Comparison of ENCODE assay signal across 21 mouse cellular contexts in the genomic region with DNA sequence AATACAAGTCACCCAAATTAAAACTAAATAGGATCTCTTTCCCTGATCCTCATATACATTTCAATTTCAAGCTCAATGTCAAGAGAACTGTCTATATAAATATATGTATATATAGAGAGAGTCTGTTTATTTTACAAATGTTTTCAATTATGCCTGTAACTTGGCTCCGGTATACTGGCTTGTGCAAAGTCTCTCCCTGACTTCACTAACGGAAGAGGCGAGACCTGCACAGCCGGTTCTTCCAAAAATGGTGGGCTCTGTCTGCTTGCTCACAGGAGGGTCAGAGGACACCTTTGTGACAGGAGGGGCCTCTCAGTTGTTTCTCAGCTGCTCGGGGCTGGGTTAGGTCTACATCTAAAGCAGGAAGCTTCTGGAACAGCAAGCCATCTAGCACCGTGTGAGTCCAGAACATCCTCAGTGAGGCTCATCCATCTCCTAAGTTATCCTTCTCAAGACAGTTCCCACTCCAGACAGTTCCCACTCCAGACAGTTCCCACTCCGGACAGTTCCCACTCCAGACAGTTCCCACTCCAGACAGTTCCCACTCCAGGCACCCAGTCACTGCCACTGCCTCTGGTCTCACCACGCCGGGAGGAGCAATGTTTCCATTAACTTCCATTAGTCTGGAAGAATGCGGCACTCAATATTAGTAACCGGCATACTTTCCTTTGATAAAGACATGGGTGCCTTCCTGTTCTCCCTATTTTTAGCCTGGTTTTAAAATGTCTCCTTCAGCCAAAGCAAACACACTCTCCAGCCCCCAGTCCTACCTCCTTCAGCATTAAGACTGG.
DNase-seq lines count a peak whose midpoint lies in the region; ATAC-seq and TF ChIP-seq lines count a peak whose summit lies in the region.
"Had no signal": no experiment of that assay in that cellular context is flagged by ENCODE, and none has a peak within 500 bp of the region (broad histone marks: within the 10 kb centered on the region; RNA-seq: fewer than 3 reads in every experiment).

No protein-coding gene starts in this region.

- peak overlapping the region; percentile 53 for H3K27ac ChIP-seq in heart, embryonic 13.5 days (replicated peaks)
- H3K27ac ChIP-seq in lung, embryonic 15.5 days = 0 out of 2 replicates have a peak overlapping the region, but pooled peaks have one; percentile 22
- H3K27ac ChIP-seq in embryonic facial prominence, embryonic 12.5 days = peak overlapping the region; percentile 69
- peak overlapping the region; percentile 48; the same call in 1 of the 2 replicates for H3K27ac ChIP-seq in limb, embryonic 14.5 days (replicated peaks; ENCODE audit: low read depth, low read length)
- H3K27ac ChIP-seq: forebrain, embryonic 15.5 days; layer of hippocampus, adult 2 months had no signal

- no peak for DNase-seq in heart, postnatal 4 days
- DNase-seq in lung, postnatal 4 days = no peak
- DNase-seq in limb, embryonic 14.5 days (ENCODE audit: low spot score) = no peak
- no peak for DNase-seq in layer of hippocampus, adult 18-20 months (ENCODE audit: low spot score in 2 of 2)
- no peak for DNase-seq in thymus, adult 18-20 months
- DNase-seq: adrenal gland, postnatal 25 days; cerebellum, adult 11-12 months; cerebellum, postnatal 25 days; gastrocnemius, postnatal 14 days; kidney, adult 18-20 months; kidney, postnatal 10 days; layer of hippocampus, postnatal 36 days; liver, postnatal 0 days; thymus, adult 2 months had no signal

- H3K4me3 ChIP-seq in heart, embryonic 13.5 days = no peak overlapping the region
- H3K4me3 ChIP-seq in lung, embryonic 15.5 days = no peak overlapping the region
- no peak overlapping the region for H3K4me3 ChIP-seq in embryonic facial prominence, embryonic 12.5 days
- H3K4me3 ChIP-seq in limb, embryonic 14.5 days (replicated peaks; ENCODE audit: low read length) = no peak overlapping the region
- H3K4me3 ChIP-seq: forebrain, embryonic 15.5 days; layer of hippocampus, adult 2 months had no signal

- H3K9ac ChIP-seq in heart, embryonic 13.5 days = no peak overlapping the region
- no peak overlapping the region for H3K9ac ChIP-seq in lung, embryonic 15.5 days
- H3K9ac ChIP-seq in embryonic facial prominence, embryonic 12.5 days = no peak overlapping the region
- H3K9ac ChIP-seq in limb, embryonic 14.5 days (ENCODE audit: low read depth, low read length, severe bottlenecking) = no peak overlapping the region
- H3K9ac ChIP-seq: forebrain, embryonic 15.5 days; liver, postnatal 0 days had no signal

- H3K36me3 ChIP-seq in heart, embryonic 13.5 days = no peaks in the 10 kb centered on the region
- H3K36me3 ChIP-seq in lung, embryonic 15.5 days = no peaks in the 10 kb centered on the region
- H3K36me3 ChIP-seq in embryonic facial prominence, embryonic 12.5 days = no peaks in the 10 kb centered on the region
- H3K36me3 ChIP-seq in limb, embryonic 14.5 days (ENCODE audit: control insufficient read depth, insufficient read depth, low read length) = no peaks in the 10 kb centered on the region
- H3K36me3 ChIP-seq: forebrain, embryonic 15.5 days had no signal

- TF ChIP-seq POLR2A in limb, embryonic 14.5 days (IDR thresholded peaks at IDR 0.05; ENCODE audit: borderline replicate concordance, extremely low read depth, insufficient read depth, insufficient read length) = no peak

- H3K4me1 ChIP-seq in heart, embryonic 13.5 days = peaks cover 24% of the 10 kb centered on the region
- peaks cover 26% of the 10 kb centered on the region for H3K4me1 ChIP-seq in lung, embryonic 15.5 days
- peaks cover 18% of the 10 kb centered on the region; the same call in 1 of the 2 replicates for H3K4me1 ChIP-seq in embryonic facial prominence, embryonic 12.5 days
- peaks cover 27% of the 10 kb centered on the region for H3K4me1 ChIP-seq in limb, embryonic 14.5 days (ENCODE audit: control insufficient read depth, insufficient read depth, low read length)

- H3K4me2 ChIP-seq in heart, embryonic 13.5 days = peak overlapping the region; percentile 1; the same call in 1 of the 2 replicates
- peak overlapping the region; percentile 12; the same call in 1 of the 2 replicates for H3K4me2 ChIP-seq in lung, embryonic 15.5 days
- no peak overlapping the region for H3K4me2 ChIP-seq in embryonic facial prominence, embryonic 12.5 days (replicated peaks)
- no peak overlapping the region for H3K4me2 ChIP-seq in limb, embryonic 14.5 days (replicated peaks; ENCODE audit: low read depth, low read length, severe bottlenecking)
- H3K4me2 ChIP-seq: forebrain, embryonic 15.5 days; midbrain, embryonic 11.5 days had no signal

- peak; percentile 25; the same call in 1 of the 2 replicates for ATAC-seq in heart, embryonic 13.5 days (ENCODE audit: extremely low read depth, insufficient number of reproducible peaks, low FRiP score, low TSS enrichment)
- ATAC-seq in lung, embryonic 15.5 days (ENCODE audit: borderline replicate concordance, extremely low read depth, low FRiP score, low TSS enrichment) = peak; percentile 13; the same call in 1 of the 2 replicates
- ATAC-seq in embryonic facial prominence, embryonic 12.5 days (ENCODE audit: insufficient number of reproducible peaks, insufficient read depth, low FRiP score, low TSS enrichment) = no peak
- no peak for ATAC-seq in limb, embryonic 14.5 days (ENCODE audit: low FRiP score, low read depth)
- ATAC-seq: forebrain, embryonic 15.5 days; hindbrain, embryonic 16.5 days; liver, postnatal 0 days had no signal

- H3K27me3 ChIP-seq in heart, embryonic 13.5 days (replicated peaks) = 0 out of 2 replicates have a peak, but pooled peaks cover 4% of the 10 kb centered on the region
- no peaks in the 10 kb centered on the region for H3K27me3 ChIP-seq in lung, embryonic 15.5 days
- H3K27me3 ChIP-seq in embryonic facial prominence, embryonic 12.5 days = no peaks in the 10 kb centered on the region
- H3K27me3 ChIP-seq in limb, embryonic 14.5 days (ENCODE audit: control insufficient read depth, insufficient read depth, low read length) = no peaks in the 10 kb centered on the region
- H3K27me3 ChIP-seq: forebrain, embryonic 15.5 days had no signal

- no peaks in the 10 kb centered on the region for H3K9me3 ChIP-seq in heart, embryonic 13.5 days
- no peaks in the 10 kb centered on the region for H3K9me3 ChIP-seq in lung, embryonic 15.5 days
- no peaks in the 10 kb centered on the region for H3K9me3 ChIP-seq in embryonic facial prominence, embryonic 12.5 days
- H3K9me3 ChIP-seq in limb, embryonic 14.5 days (ENCODE audit: control insufficient read depth, low read length) = no peaks in the 10 kb centered on the region
- H3K9me3 ChIP-seq: forebrain, embryonic 15.5 days had no signal

- 46% methylated on average over 11 of the region's 11 CpGs for WGBS in heart, embryonic 13.5 days
- 29% methylated on average over 11 of the region's 11 CpGs for WGBS in lung, embryonic 15.5 days
- 56% methylated on average over 11 of the region's 11 CpGs for WGBS in embryonic facial prominence, embryonic 12.5 days
- WGBS in limb, embryonic 14.5 days = 47% methylated on average over 11 of the region's 11 CpGs

Comparison
In these comparisons a context has a peak if more than half of its experiments do, and no peak if none do; other contexts are left out.
1. ATAC-seq: peak in heart, embryonic 13.5 days (single experiment) and lung, embryonic 15.5 days (single experiment); none in embryonic facial prominence, embryonic 12.5 days (single experiment) and limb, embryonic 14.5 days (single experiment).
2. H3K4me2 ChIP-seq: peak in heart, embryonic 13.5 days (single experiment) and lung, embryonic 15.5 days (single experiment); none in embryonic facial prominence, embryonic 12.5 days (single experiment) and limb, embryonic 14.5 days (single experiment).
3. Peak in every context shown above with its lines, with median percentiles within 50 percentile points of each other: H3K27ac ChIP-seq.